Mouse (Mus musculus) erythroblast, embryonic 14.5 days (primary cell): ENCODE data around the gene Il17re.

ENCODE experiments used
- GATA1 ChIP-seq: IDR thresholded peaks from 2 replicates; pipeline ENCODE4 v1.6.1; 2012; ENCODE audit warnings: low read length, inconsistent platforms, mixed read lengths
- TAL1 ChIP-seq: IDR thresholded peaks from 3 replicates; pipeline ENCODE4 v1.6.1; 2012; ENCODE audit warnings: low read length, inconsistent platforms, mixed read lengths

DNA sequence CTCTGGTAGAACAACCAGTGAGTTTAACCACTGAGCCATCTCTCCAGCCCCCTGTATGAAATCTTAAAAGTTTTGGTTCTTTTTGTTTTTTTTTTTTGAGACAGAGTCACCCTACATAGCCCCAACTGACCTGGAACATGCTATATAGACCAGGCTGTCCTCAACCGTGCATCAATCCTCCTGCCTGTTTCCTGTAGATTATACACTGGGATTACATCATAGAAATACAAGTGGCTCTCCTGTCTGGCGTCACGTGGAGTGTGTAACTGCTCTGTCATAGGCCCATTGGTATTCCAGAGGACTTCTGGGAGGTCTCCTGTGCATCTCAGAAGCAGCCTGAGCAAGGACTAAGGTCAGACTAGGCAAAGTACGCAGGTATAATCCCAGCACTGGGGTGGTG, 35.3 kb upstream of the Il17re start:
- TF ChIP-seq TAL1, result no peak
- TF ChIP-seq GATA1, result no peak
